Mouse (Mus musculus): ENCODE measurements around the gene Gm9195.

GRCm38 (mm10) chr14:72516376-72516775 lies 24.7 kb upstream of the Gm9195 start:
- TF ChIP-seq CTCF (IDR thresholded peaks at IDR 0.05; ENCODE audit: low read depth) (peak; percentile 76), EP300 (IDR thresholded peaks at IDR 0.05; ENCODE audit: low read depth) (no peak)

All from liver, postnatal 0 days (tissue).